Mouse (Mus musculus): Measurements from ENCODE around the gene Adgrl2. TPM values are rescaled to one million over a fixed set of nuclear protein-coding genes. Genes with fewer than 3 reads are reported as not detected.

Gene Adgrl2
- total RNA-seq, 1 experiment from 2014 or later: 0.10 TPM

DNA sequence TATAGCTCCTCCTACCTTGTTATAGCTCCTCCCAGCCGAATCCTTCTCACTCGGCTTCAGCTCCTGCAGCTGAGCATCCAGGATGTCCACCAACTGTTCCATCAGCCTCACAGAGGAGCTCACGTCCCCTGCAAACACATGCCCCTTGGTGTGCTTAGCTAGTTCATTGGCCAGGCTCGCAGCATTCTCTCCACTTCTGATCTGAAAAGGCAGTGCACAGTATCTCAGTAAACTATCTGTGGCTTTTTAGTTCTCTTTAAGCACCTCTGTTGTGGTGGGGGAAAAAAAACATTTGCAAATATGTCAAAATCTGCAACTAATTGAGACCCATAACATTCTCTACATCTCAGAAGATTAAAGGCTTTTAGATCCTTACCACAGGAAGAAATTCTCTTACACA is 139.5 kb downstream of the Adgrl2 start:
- no peak for ATAC-seq (replicated peaks; ENCODE audit: insufficient number of reproducible peaks, low FRiP score, low TSS enrichment, poor library complexity, severe bottlenecking)

DNA sequence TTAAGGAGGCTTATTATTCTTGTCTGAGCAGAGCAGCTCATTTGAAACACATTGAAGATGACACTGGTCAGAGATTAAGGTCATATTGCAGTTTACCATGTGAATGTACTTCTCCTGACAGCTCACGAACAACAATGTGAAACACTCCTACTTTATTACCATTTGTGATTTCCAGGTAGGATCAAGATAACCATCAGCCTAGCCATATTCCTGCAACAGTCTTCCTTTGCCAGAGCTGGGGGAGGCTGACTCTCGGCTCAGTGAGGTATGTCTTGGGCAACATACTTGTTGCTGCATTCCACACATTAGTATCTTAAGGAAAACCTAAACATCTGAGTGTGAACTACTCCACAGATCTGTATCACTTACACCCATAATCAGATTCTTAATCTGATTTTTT is 142.0 kb downstream of the Adgrl2 start:
- no peak for ATAC-seq (replicated peaks; ENCODE audit: insufficient number of reproducible peaks, low FRiP score, low TSS enrichment, poor library complexity, severe bottlenecking)

DNA sequence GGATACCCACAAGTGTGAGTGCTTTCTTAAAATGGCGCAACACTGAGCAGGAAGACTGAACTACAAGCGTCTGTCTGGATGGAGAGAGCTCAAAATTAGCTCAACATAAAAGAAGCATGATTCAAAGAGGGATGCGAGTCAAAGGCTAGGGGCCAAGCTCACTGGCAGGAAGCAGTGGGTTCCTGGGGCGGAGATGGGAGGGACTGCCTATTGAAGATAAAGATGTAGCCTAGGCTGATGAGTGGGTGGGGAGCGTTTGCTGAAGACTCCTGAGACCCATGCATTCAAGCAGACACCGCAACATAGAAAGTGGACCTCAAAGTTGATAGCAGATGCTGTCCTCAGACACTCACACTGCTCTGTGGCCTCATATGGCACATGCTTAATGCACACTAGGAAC is 146.2 kb downstream of the Adgrl2 start:
- ATAC-seq (replicated peaks; ENCODE audit: insufficient number of reproducible peaks, low FRiP score, low TSS enrichment, poor library complexity, severe bottlenecking): no peak

DNA sequence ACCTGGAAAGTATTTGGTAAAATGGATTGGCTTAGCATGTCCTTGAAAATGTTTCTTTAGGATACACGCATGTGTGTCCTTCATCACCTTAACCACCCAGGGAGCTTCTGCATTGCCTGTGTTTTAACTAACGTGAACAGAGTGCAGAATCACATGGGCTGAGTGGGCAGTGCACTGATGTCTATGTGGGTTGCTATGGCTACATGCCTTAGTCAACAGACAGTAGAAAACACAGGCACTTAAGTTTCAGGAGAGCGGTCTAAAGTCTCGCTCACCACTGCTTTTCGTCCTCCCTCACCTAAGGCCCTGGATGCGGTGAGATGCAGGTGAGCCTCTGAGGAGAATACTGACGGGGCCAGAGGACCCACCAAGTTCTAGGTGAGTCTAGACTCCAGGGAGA is 147.8 kb downstream of the Adgrl2 start:
- ATAC-seq (replicated peaks; ENCODE audit: insufficient number of reproducible peaks, low FRiP score, low TSS enrichment, poor library complexity, severe bottlenecking): no peak

DNA sequence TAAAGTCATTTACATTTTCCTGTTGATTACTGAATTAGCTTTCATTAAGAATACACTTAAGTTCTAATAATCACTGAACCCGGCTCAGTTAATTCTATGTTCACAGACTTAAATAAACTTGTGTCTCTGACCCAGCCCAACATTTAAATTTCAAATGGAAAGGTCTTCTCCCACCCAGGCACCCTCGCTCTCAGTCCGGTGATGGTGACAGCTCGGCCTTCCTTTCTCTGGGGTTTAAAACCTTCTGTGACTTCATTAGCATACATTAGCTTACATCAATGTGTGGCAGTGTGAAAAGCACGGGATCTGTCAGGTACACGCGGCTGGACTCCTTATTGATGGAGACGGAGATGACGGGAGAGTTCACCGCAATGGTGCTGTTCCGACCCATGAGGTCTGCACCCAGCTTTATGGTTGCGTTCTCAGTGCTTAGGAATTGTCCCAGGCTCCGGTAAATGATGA is 151.5 kb downstream of the Adgrl2 start:
- no peak for ATAC-seq (replicated peaks; ENCODE audit: insufficient number of reproducible peaks, low FRiP score, low TSS enrichment, poor library complexity, severe bottlenecking)

DNA sequence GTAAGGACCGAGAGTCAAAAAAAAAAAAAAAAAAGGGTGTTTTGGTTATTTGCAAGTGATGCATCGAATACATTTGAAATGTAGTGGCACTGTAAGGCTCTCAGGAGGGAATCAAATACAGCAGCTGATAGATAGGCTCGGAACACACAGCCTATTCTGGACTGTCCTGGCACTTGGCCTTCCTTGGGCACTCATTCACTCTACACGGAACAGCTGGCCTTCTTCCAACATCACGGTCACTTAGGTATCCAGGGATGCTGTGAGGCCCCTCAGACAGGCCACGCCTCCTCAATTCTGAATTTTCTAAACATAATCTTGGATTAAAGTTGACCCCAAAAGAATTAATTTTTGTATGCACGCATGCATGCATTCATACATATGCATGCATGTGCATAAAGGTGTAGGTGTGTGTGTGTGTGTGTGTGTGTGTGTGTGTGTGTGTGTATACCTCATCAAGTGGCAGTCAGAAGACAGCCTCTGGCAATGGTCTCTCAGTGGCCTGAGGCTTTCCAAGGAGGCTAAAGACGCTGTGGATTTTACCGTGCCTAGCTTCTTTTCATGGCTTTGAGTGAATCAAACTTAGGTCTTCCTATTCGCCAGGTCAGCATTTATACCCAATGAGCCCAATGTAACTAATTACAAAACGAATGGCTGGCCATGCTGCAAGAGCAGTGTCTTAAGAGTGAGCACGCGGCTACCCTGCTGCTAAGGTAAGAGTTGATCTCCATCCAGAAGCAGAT is 152.1 kb downstream of the Adgrl2 start:
- no peak for ATAC-seq (replicated peaks; ENCODE audit: insufficient number of reproducible peaks, low FRiP score, low TSS enrichment, poor library complexity, severe bottlenecking)

DNA sequence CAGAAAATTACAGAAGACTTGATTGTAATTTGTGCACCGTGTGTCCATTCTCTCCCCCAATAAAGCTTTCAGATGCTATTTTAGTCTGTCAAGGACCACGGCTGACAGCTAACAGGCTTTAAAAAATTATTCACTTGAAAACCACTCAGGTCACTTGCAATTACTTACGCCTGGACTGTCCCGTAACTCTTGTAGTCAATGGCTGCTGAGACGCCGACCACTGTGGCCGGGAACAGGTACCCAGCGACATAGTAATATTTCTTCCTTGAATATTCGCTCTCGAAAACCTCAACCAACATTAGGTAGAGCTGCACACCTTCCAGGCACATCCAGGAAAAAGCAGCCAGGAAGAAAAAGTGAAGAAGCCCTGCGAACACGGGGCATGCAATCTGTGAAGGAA is 155.2 kb downstream of the Adgrl2 start:
- ATAC-seq (replicated peaks; ENCODE audit: insufficient number of reproducible peaks, low FRiP score, low TSS enrichment, poor library complexity, severe bottlenecking): no peak

DNA sequence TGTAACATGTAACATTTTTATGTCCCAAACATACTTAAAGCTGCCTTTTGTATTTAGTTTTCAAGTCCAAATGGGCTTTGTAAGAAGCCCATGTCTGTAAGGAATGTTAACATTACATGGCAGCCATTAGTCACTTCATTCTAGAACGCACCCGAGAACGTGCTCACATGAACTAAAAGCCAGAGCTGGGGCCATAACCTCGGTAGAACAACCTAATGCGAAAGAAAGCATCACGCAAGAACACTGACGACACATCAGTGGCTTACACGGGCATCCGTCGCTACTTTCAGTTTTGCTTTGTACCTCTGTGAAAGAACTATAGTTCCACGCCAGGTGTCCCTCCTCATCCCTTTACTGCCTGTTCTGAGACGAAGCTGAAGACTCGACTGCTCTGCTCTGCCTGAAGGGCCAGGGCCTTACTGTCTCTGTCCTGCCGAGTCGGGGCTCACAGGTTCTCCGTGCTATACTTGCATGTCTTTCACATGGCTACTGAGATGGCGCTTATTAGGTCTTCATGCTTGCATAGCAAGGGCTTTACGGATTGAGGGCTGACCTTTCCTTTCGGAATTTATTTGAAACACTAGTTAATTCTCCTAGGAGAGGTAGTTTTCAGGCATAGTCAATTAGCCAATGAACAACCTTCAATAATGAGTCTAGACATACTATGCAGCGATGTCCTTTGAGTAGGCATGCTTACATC is 157.1 kb downstream of the Adgrl2 start:
- ATAC-seq (replicated peaks; ENCODE audit: insufficient number of reproducible peaks, low FRiP score, low TSS enrichment, poor library complexity, severe bottlenecking): no peak

DNA sequence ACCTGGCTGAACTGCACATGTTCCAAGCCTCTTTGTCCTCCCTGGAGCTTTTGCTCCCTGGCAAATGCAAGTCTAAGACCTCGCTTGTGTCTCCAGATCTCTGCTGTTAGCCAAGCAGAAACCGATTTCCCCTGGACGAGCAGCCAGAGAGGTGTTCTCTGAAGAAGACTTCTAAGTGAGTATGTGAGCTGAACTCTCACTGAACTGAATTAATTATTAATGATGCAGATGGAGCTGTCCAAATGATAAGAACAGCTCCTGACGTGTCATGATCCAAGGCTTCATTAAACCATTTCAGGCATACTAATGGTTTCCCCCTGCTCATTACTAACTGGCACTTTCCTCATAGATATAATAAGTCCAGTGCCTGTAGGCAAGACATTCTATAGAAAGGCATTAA is 158.4 kb downstream of the Adgrl2 start:
- no peak for ATAC-seq (replicated peaks; ENCODE audit: insufficient number of reproducible peaks, low FRiP score, low TSS enrichment, poor library complexity, severe bottlenecking)

DNA sequence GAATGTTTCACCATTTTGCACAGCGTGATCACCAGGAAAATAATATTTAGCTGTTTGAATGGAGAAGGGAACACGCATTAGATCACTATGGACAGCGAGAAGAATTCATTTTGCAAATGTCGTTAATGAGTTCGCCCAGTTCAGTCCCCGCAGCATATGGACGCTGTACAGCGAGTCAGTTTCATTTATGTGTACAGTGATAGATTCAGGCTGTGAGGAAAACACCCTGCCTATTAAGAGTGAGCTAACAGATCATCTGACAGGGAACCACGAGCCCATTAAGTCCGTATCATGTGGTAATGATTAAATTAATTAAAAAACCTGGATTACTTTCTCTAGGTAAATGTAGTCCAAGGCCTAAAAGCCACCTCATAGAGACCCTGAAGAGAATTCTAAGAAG is 161.8 kb downstream of the Adgrl2 start:
- ATAC-seq (replicated peaks; ENCODE audit: insufficient number of reproducible peaks, low FRiP score, low TSS enrichment, poor library complexity, severe bottlenecking): no peak

DNA sequence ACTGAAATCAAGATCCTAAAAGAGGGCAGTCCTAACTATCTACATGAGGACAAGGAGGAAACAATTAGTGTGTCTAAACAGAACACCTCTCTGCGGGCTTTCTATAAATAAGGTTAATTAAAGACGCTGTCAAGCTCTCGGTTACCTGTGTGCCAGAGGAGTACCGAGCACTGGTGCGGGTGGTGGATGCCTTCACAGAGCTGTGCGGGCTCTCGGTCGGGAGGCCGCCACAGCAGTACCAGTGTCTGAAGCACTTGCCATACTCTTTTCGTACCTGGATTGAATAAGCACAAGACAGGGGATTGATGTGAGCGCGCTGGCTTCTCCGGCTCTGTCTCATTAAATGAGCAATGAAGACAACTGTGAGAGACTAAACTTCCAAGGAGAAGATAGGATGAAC is 166.8 kb downstream of the Adgrl2 start:
- no peak for ATAC-seq (replicated peaks; ENCODE audit: insufficient number of reproducible peaks, low FRiP score, low TSS enrichment, poor library complexity, severe bottlenecking)

DNA sequence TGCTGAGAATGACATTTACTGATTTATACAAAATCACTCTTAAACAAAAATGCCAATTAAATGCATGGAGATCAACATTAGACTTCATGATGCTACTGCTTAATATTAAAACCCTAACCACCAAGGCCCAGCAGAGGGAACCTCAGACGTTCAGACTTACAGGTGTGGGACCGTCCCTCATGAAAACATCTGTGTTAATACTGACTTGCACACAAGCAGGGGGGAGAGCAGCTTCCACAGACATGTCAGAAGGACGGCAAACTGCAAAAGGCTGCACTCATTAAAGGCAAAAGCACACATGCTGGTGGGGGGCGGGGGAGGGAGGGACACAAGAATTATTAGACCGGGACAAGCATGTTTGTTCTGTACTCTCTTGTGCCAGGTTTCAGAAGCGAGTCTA is 168.7 kb downstream of the Adgrl2 start:
- ATAC-seq (replicated peaks; ENCODE audit: insufficient number of reproducible peaks, low FRiP score, low TSS enrichment, poor library complexity, severe bottlenecking): no peak

DNA sequence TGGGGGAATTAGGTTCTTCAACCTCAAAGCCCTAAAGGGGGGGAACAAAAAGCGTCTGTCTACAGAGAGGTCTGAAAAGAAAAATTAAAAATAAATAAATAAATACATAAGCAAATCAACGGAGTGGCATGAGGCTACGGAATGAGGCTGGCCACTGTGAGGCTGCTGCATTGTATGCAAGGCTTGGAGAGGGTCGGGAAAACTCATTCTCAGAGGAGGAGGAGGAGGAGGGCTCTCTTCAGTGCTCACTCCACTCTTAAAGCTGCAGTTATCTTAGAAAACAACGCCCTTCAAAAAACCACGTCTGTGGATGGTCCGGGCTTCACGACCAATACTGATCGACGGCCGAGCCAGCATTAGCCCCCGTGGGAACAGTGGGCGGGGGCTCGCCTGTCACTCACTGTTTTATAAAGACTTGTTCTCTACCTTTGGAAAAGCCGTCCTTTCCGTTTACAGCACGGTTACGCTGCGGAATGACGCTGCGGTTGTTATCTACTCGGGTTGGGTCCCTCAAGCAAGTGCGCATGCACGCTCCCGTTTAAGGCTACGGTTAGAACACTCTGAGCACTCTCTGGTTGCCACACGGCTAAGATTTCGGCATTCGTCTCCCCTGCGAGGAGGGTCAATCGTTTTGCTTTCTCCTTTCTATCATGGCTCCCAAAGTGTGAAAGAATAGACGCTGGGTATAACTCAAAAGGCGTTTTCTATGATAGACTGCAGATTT is 170.9 kb downstream of the Adgrl2 start:
- ATAC-seq (replicated peaks; ENCODE audit: insufficient number of reproducible peaks, low FRiP score, low TSS enrichment, poor library complexity, severe bottlenecking): no peak

DNA sequence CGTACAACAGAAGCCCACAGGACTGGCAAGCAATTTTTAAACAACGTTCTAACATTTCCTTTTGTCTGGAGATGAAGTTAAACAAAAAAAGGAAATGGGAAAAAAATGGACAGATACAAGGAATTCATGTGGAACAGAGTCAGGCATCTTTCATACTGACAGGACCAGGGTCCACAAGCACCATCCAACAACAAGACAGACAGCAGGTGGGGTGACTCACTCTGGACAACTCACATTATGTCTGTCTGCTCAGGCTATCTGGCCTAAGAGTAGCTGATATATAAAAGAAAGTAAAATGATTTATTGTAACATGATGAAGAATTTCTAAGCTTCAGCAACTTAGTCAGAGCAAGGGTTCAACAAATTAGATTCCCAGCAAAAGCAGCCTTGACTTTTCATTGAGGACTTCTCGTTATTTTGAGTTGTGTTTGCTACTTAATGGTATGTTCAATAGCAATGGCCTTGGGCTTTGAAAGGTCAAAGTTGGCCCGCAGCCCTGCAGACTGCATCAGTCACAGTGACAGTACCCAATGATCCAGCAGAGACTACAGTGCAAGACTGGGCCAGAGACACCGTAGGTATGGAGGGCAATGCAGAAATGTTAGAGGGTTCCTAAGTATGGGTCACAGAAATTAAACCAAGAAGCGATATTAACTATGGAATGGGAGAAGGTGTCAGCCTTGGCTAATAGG is 171.8 kb downstream of the Adgrl2 start:
- ATAC-seq (replicated peaks; ENCODE audit: insufficient number of reproducible peaks, low FRiP score, low TSS enrichment, poor library complexity, severe bottlenecking): no peak

DNA sequence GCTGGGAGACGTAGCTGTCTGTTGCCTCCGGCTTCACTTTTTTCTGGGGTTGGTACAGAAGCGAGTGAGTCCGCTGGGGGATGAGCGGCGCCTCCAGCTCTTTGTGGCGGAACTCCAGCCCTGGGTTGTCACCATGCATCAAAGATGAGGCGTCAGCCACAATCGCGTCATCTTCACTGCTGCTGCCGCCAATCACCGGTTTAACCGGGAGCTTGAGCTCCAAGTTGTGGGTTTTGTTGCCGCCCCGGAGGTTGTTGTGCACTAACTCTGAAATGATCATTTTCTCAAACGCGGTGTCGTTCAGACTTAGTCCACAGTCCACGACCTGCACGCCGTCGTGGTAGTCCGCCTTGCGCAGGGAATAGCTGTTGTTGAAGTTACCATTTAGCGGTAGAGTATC is 172.9 kb downstream of the Adgrl2 start:
- ATAC-seq (replicated peaks; ENCODE audit: insufficient number of reproducible peaks, low FRiP score, low TSS enrichment, poor library complexity, severe bottlenecking): no peak

DNA sequence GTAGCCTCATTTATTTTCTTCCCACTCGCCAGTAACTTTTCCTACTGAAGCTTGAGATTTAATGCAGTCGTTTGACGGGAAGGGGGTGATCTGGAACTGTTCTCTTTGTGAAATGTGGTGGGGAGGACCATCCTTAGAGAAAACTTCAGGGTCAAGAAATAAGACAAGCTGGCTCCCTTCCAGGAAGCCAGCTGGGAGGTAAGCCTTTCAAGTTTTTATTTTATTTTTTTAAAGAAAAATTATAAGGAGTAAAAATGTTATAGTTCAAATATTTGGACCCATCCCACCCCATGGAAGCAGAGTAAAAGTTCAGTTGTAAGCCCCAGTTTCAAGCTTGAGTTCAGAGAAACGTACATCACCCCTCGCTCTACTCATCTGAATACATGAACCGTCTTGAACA is 177.2 kb downstream of the Adgrl2 start:
- no peak for ATAC-seq (replicated peaks; ENCODE audit: insufficient number of reproducible peaks, low FRiP score, low TSS enrichment, poor library complexity, severe bottlenecking)

DNA sequence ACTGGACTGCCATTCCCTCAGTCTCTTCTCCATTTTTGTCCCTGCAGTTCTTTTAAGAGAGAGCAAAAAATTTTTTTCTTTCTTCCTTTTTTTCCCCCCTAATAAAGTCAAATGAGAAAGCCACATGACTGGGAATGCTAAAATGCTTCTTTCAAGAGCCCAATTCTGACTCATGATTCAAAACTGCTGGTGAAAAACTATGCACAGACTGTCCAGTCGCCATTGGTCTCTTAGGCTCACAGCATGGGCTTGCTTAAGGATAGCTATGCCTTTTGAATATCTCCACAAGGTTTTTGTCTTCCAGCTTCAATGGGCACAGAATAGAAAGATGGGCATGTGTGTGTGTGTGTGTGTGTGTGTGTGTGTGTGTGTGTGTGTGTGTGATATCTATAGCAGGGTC is 178.3 kb downstream of the Adgrl2 start:
- no peak for ATAC-seq (replicated peaks; ENCODE audit: insufficient number of reproducible peaks, low FRiP score, low TSS enrichment, poor library complexity, severe bottlenecking)

DNA sequence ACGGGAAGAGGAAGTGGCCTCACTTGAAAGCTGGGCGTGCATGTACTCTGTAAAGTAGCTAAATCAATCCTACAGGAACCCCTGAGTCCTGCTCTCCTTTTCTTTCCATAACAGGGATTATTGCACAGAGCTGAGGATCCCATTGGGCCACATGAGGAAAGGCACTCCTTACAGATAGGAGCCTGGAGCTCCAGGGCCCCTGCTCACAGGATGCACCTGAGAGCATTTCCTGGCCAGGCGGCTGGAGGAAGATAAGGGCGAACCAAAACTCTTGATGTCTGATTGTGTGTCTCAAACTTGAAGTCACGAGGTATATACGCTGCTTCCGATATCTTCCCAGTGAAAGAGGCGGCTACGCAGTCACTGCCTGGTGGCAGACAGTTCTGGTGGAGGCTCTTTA is 183.4 kb downstream of the Adgrl2 start:
- ATAC-seq (replicated peaks; ENCODE audit: insufficient number of reproducible peaks, low FRiP score, low TSS enrichment, poor library complexity, severe bottlenecking): no peak

DNA sequence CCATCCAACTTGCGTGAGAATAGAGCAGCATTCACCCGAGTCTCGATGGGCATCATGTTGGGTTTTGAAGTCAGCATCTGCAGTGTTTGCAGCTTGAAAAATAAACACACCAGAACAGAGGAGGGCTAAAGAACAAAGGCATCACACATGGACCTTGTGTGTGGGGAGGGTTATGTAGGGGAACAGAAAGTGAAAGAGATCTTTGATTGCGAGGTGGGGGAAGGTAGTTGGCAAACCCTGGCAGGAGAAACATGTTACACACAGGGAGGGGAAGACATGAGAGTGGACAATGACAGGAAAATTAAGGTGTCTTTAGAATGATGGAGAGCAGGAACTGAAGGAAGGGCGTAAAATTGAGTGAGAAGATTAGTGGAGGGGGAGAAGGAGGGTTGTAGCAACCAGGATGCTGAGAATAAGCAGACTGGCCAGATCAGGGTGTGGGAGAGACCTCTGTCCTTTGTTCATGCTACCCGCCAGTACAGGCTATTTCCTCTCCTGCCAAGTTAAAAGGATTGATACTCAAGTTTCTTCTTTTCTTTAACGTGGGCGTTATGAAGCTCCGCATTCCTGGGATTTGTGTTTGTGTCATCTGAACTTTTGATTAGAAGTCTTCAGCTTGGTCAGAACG is 197.0 kb downstream of the Adgrl2 start:
- no peak for ATAC-seq (replicated peaks; ENCODE audit: insufficient number of reproducible peaks, low FRiP score, low TSS enrichment, poor library complexity, severe bottlenecking)
